Comparison of ENCODE assay signal across 30 mouse cellular contexts in genomic region chr11:84948526-84948925, GRCm38 (mm10). TPM values are rescaled to one million over a fixed set of nuclear protein-coding genes. Genes with fewer than 3 reads are reported as not detected.
DNase-seq lines count a peak whose midpoint lies in the region; ATAC-seq and TF ChIP-seq lines count a peak whose summit lies in the region.
"Had no signal": no experiment of that assay in that cellular context is flagged by ENCODE, and none has a peak within 500 bp of the region (broad histone marks: within the 10 kb centered on the region; RNA-seq: fewer than 3 reads in every experiment).

No protein-coding gene starts in this region.

- no peak for TF ChIP-seq CTCF in layer of hippocampus, adult 2 months (conservative IDR thresholded peaks at IDR 0.05)

- 34% methylated on average over 3 of the region's 3 CpGs for WGBS in forebrain, embryonic 15.5 days
- 36% methylated on average over 3 of the region's 3 CpGs for WGBS in forebrain, embryonic 12.5 days
- 56% methylated on average over 3 of the region's 3 CpGs for WGBS in hindbrain, embryonic 12.5 days

- ATAC-seq in forebrain, embryonic 15.5 days (replicated peaks), result no peak
- no peak for ATAC-seq in forebrain, embryonic 12.5 days (ENCODE audit: low FRiP score)
- no peak for ATAC-seq in hindbrain, embryonic 12.5 days (ENCODE audit: low FRiP score)
- ATAC-seq: activated CD4-positive, CD25-positive, alpha-beta regulatory T cell, adult 4 months; CD4-positive, CD25-positive, alpha-beta regulatory T cell, adult 4 months; hindbrain, postnatal 0 days; intestine, embryonic 16.5 days had no signal

- no peak overlapping the region for H3K4me2 ChIP-seq in forebrain, embryonic 15.5 days (replicated peaks)
- no peak overlapping the region for H3K4me2 ChIP-seq in forebrain, embryonic 12.5 days
- no peak overlapping the region for H3K4me2 ChIP-seq in hindbrain, embryonic 12.5 days (replicated peaks)
- H3K4me2 ChIP-seq: embryonic facial prominence, embryonic 12.5 days; heart, embryonic 15.5 days; limb, embryonic 15.5 days; lung, embryonic 14.5 days; midbrain, embryonic 11.5 days; neural tube, embryonic 12.5 days had no signal

- H3K27me3 ChIP-seq in forebrain, embryonic 15.5 days, result no peaks in the 10 kb centered on the region; the same call in 1 of the 2 replicates
- H3K27me3 ChIP-seq in forebrain, embryonic 12.5 days, result peaks cover 17% of the 10 kb centered on the region
- H3K27me3 ChIP-seq in hindbrain, embryonic 12.5 days, result peaks cover 18% of the 10 kb centered on the region; the same call in 1 of the 2 replicates

- no peak overlapping the region for H3K4me3 ChIP-seq in forebrain, embryonic 15.5 days
- no peak overlapping the region for H3K4me3 ChIP-seq in forebrain, embryonic 12.5 days (replicated peaks)
- no peak overlapping the region for H3K4me3 ChIP-seq in layer of hippocampus, adult 2 months
- no peak overlapping the region for H3K4me3 ChIP-seq in hindbrain, embryonic 12.5 days
- H3K4me3 ChIP-seq: embryonic facial prominence, embryonic 12.5 days; heart, embryonic 10.5 days; heart, embryonic 15.5 days; limb, embryonic 10.5 days; limb, embryonic 15.5 days; myocyte; neural tube, embryonic 12.5 days had no signal

- H3K9ac ChIP-seq in forebrain, embryonic 15.5 days (replicated peaks), result no peak overlapping the region
- no peak overlapping the region for H3K9ac ChIP-seq in forebrain, embryonic 12.5 days
- no peak overlapping the region for H3K9ac ChIP-seq in hindbrain, embryonic 12.5 days
- H3K9ac ChIP-seq: embryonic facial prominence, embryonic 12.5 days; heart, embryonic 15.5 days; limb, embryonic 15.5 days; liver, embryonic 14.5 days; lung, embryonic 14.5 days; neural tube, embryonic 12.5 days had no signal

- peak overlapping the region; percentile 6 for H3K27ac ChIP-seq in forebrain, embryonic 15.5 days (replicated peaks)
- no peak overlapping the region for H3K27ac ChIP-seq in forebrain, embryonic 12.5 days
- H3K27ac ChIP-seq in layer of hippocampus, adult 2 months, result 0 out of 2 replicates have a peak overlapping the region, but pooled peaks have one; percentile 36
- no peak overlapping the region for H3K27ac ChIP-seq in hindbrain, embryonic 12.5 days
- H3K27ac ChIP-seq: embryonic facial prominence, embryonic 12.5 days; heart, embryonic 10.5 days; heart, embryonic 15.5 days; limb, embryonic 10.5 days; limb, embryonic 15.5 days; liver, embryonic 14.5 days; neural tube, embryonic 12.5 days had no signal

- H3K9me3 ChIP-seq in forebrain, embryonic 15.5 days, result no peaks in the 10 kb centered on the region
- H3K9me3 ChIP-seq in forebrain, embryonic 12.5 days, result no peaks in the 10 kb centered on the region
- no peaks in the 10 kb centered on the region for H3K9me3 ChIP-seq in hindbrain, embryonic 12.5 days (replicated peaks)
- H3K9me3 ChIP-seq: embryonic facial prominence, embryonic 12.5 days; heart, embryonic 10.5 days; heart, embryonic 15.5 days; limb, embryonic 10.5 days; limb, embryonic 15.5 days; neural tube, embryonic 12.5 days had no signal

- no peak for DNase-seq in layer of hippocampus, adult 2 months (ENCODE audit: low spot score in 2 of 2)
- no peak for DNase-seq in layer of hippocampus, postnatal 25 days (ENCODE audit: extremely low spot score in 1 of 2, low spot score in 1 of 2)
- peak; percentile 79 to 81 for DNase-seq in kidney, adult 8-10 months
- DNase-seq in kidney, postnatal 25 days, result peak; percentile 84 to 87
- DNase-seq in retina, postnatal 1 day, result no peak
- DNase-seq: adrenal gland, adult 2 months; adrenal gland, postnatal 36 days; cerebellum, adult 2 months; embryo, embryonic 11 days; gastrocnemius, postnatal 25 days; lung, embryonic 14.5 days; lung, postnatal 36 days; right cerebral cortex, postnatal 4 days had no signal

- H3K4me1 ChIP-seq in forebrain, embryonic 15.5 days, result peaks cover 36% of the 10 kb centered on the region
- peaks cover 22% of the 10 kb centered on the region for H3K4me1 ChIP-seq in forebrain, embryonic 12.5 days
- peaks cover 17% of the 10 kb centered on the region for H3K4me1 ChIP-seq in hindbrain, embryonic 12.5 days
- H3K4me1 ChIP-seq: heart, embryonic 15.5 days had no signal

- no peaks in the 10 kb centered on the region for H3K36me3 ChIP-seq in forebrain, embryonic 15.5 days
- no peaks in the 10 kb centered on the region for H3K36me3 ChIP-seq in forebrain, embryonic 12.5 days (replicated peaks)
- H3K36me3 ChIP-seq in hindbrain, embryonic 12.5 days, result no peaks in the 10 kb centered on the region
- H3K36me3 ChIP-seq: embryonic facial prominence, embryonic 12.5 days; heart, embryonic 10.5 days; heart, embryonic 15.5 days; limb, embryonic 10.5 days; limb, embryonic 15.5 days; neural tube, embryonic 12.5 days had no signal

RNA-seq across cellular contexts. Expression of gene Car4, which starts 9.1 kb away (rescaled TPM):
- polyA plus RNA-seq in forebrain, embryonic 15.5 days (2015; fragmentation: Nextera tagmentation; extraction: Ambion mirVana), result 1.9 and 2.7 TPM in 2 replicates
- 1.4 and 1.6 TPM in 2 replicates for polyA plus RNA-seq in forebrain, embryonic 12.5 days (2016; fragmentation: Nextera tagmentation; extraction: Ambion mirVana)
- 10 to 100 TPM; 67.0 to 73.9 TPM for total RNA-seq in layer of hippocampus, adult 2 months (2021)
- 10 to 100 TPM; 72.7 to 76.4 TPM for total RNA-seq in layer of hippocampus, postnatal 25 days (2021)
- 3.2 and 3.9 TPM in 2 replicates for polyA plus RNA-seq in hindbrain, embryonic 12.5 days (2016; fragmentation: Nextera tagmentation; extraction: Ambion mirVana)
- total RNA-seq: megakaryocyte, adult 5-6 weeks had no signal
- polyA plus RNA-seq: activated CD4-positive, CD25-positive, alpha-beta regulatory T cell, adult 4 months; CD4-positive, CD25-positive, alpha-beta regulatory T cell, adult 4 months; limb, embryonic 15.5 days; myocyte had no signal

RNA-seq across cellular contexts. Expression of gene Znhit3, which starts 32.4 kb away (rescaled TPM):
- 61.7 and 67.8 TPM in 2 replicates for polyA plus RNA-seq in forebrain, embryonic 15.5 days (2015; fragmentation: Nextera tagmentation; extraction: Ambion mirVana)
- polyA plus RNA-seq in forebrain, embryonic 12.5 days (2016; fragmentation: Nextera tagmentation; extraction: Ambion mirVana), result 65.9 and 67.6 TPM in 2 replicates
- total RNA-seq in layer of hippocampus, adult 2 months (2021), result 10 to 100 TPM; 30.7 to 32.1 TPM
- 10 to 100 TPM; 28.1 to 31.0 TPM for total RNA-seq in layer of hippocampus, postnatal 25 days (2021)
- polyA plus RNA-seq in hindbrain, embryonic 12.5 days (2016; fragmentation: Nextera tagmentation; extraction: Ambion mirVana), result 55.4 and 56.4 TPM in 2 replicates

Comparison
In these comparisons a context has a peak if more than half of its experiments do, and no peak if none do; other contexts are left out.
1. H3K27ac ChIP-seq: peak in forebrain, embryonic 15.5 days (single experiment) and layer of hippocampus, adult 2 months (single experiment); none in forebrain, embryonic 12.5 days (single experiment) and hindbrain, embryonic 12.5 days (single experiment).
2. DNase-seq: peak in kidney, adult 8-10 months (2 of 2) and kidney, postnatal 25 days (2 of 2); none in layer of hippocampus, adult 2 months (0 of 2), layer of hippocampus, postnatal 25 days (0 of 2) and retina, postnatal 1 day (single experiment).